Mouse (Mus musculus): ENCODE data around the gene Gpatch2l. TPM values are rescaled to one million over a fixed set of nuclear protein-coding genes. Genes with fewer than 3 reads are reported as not detected.
A peak's percentile ranks its signal among the peaks of the same experiment; 100 is the strongest.

Gene Gpatch2l
- 16.7 and 19.2 TPM in 2 replicates for polyA plus RNA-seq (2014; fragmentation: Nextera tagmentation; extraction: Ambion mirVana)

- Histone ChIP-seq H3K36me3 (ENCODE audit: control insufficient read depth, insufficient read depth, low read length) (no peaks in the 10 kb centered on the region), H3K4me3 (ENCODE audit: low read depth, low read length) (peak within 1 kb of the TSS; percentile 85), H3K4me1 (ENCODE audit: control insufficient read depth, insufficient read depth, low read length) (peaks cover 9% of the 10 kb centered on the region), H3K9me3 (ENCODE audit: control insufficient read depth, low read length) (no peaks in the 10 kb centered on the region), H3K4me2 (peak within 1 kb of the TSS; percentile 93), H3K27me3 (ENCODE audit: control insufficient read depth, insufficient read depth, low read length) (no peaks in the 10 kb centered on the region), H3K9ac (ENCODE audit: low read length) (peak within 1 kb of the TSS; percentile 84), H3K27ac (ENCODE audit: low read depth, low read length) (peak within 1 kb of the TSS; percentile 51)
- peak; percentile 99 for ATAC-seq (ENCODE audit: low FRiP score)
- peak; percentile 99 for DNase-seq (ENCODE audit: low spot score, missing footprints)
- WGBS = 1% methylated on average over 58 of the region's 58 CpGs
These were observed at the start of gene Gpatch2l for GRCm38 (mm10) chr12:86241604-86242536. Gene Gpatch2l (plus strand): TSS chr12:86241858.

DNA sequence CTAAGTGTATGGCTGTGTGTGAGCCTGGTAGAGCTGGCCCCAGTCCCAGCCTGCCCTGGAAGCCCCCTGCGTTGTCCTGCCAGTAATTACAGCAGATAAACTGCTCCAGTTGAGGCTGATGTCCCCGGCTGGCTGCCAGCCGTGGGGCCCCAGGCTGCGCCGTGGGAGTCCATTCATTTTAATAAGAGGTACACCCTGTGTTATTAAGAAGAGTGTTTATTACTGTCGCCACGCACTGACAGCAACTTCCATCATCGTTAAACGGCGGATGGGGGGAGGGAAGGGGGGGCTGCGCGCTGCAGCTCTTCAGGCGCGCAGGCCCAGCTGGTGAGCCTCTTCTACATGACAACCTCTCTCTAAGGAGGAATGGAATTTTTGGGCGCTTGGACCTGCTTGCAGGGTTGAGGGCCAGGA, 49.6 kb upstream of the Gpatch2l start:
- H3K9ac ChIP-seq (ENCODE audit: low read length) = no peak overlapping the region
- no peak overlapping the region for H3K4me3 ChIP-seq (ENCODE audit: low read depth, low read length)
- H3K4me2 ChIP-seq = no peak overlapping the region
- no peaks in the 10 kb centered on the region for H3K27me3 ChIP-seq (ENCODE audit: control insufficient read depth, insufficient read depth, low read length)
- ATAC-seq (ENCODE audit: low FRiP score) = no peak
- H3K27ac ChIP-seq (ENCODE audit: low read depth, low read length) = no peak overlapping the region
- WGBS = 80% methylated on average over 15 of the region's 15 CpGs
- DNase-seq (ENCODE audit: low spot score, missing footprints) = no peak
- no peaks in the 10 kb centered on the region for H3K9me3 ChIP-seq (ENCODE audit: control insufficient read depth, low read length)
- H3K4me1 ChIP-seq (ENCODE audit: control insufficient read depth, insufficient read depth, low read length) = peaks cover 3% of the 10 kb centered on the region; the same call in 1 of the 2 replicates
- H3K36me3 ChIP-seq (ENCODE audit: control insufficient read depth, insufficient read depth, low read length) = no peaks in the 10 kb centered on the region

DNA sequence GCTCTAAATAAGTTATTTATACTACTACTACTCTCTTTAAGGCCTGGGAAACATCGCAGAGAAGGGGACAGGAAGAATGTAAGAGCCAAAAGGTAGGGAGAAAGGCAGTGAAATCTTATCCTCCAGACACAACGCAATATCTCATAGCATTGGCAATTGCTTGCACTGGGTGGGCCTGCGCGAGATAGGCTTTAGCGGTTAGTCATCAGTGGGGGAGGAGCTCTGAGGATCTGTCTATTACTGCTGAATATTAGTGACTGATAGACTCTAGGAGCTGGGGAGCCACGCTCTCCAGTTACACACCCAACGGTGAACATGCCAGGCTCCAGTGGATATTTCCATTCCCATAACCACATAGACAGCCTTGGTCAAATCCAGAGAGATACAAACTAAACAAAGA, 44.7 kb upstream of the Gpatch2l start:
- DNase-seq (ENCODE audit: low spot score, missing footprints) (no peak), ATAC-seq (ENCODE audit: low FRiP score) (no peak)
- H3K4me2 ChIP-seq = no peak overlapping the region
- no peak overlapping the region for H3K27ac ChIP-seq (ENCODE audit: low read depth, low read length)
- no peaks in the 10 kb centered on the region for H3K4me1 ChIP-seq (ENCODE audit: control insufficient read depth, insufficient read depth, low read length)
- no peaks in the 10 kb centered on the region for H3K27me3 ChIP-seq (ENCODE audit: control insufficient read depth, insufficient read depth, low read length)
- H3K36me3 ChIP-seq (ENCODE audit: control insufficient read depth, insufficient read depth, low read length) = no peaks in the 10 kb centered on the region
- no peak overlapping the region for H3K9ac ChIP-seq (ENCODE audit: low read length)
- no peak overlapping the region for H3K4me3 ChIP-seq (ENCODE audit: low read depth, low read length)
- no peaks in the 10 kb centered on the region for H3K9me3 ChIP-seq (ENCODE audit: control insufficient read depth, low read length)
- WGBS = 91% methylated on average over 7 of the region's 7 CpGs

DNA sequence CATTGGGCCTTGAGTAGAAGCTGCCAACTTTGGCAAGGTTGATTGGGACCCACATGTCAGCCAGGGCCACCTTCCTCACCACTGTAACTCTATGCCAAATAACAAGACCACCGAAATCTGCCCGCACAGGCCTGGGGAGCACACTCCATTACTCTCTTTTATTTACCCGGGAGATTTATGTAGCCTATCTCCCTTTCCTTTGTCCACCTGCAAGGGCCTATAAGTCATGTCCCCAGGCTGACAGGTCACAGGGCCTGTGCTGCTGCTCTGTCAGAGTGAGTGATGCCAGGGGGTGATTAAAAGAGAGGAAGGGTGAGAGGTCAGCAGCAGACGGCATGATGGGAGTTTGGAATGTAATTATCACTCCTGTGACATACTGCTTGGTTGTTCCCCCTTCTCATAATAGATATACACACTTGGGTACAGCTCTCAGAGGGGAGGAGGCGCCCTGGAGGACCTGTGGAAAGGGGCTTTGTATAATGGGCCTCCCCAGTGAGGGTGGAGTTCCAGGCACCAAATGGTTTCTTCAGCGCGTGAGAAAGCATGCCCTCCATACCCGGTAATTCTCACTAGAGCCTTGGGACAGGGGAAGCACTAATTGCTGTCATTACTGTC, 38.1 kb upstream of the Gpatch2l start:
- Histone ChIP-seq H3K36me3 (ENCODE audit: control insufficient read depth, insufficient read depth, low read length) (no peaks in the 10 kb centered on the region), H3K4me3 (ENCODE audit: low read depth, low read length) (no peak overlapping the region), H3K4me2 (no peak overlapping the region), H3K9ac (ENCODE audit: low read length) (no peak overlapping the region), H3K4me1 (ENCODE audit: control insufficient read depth, insufficient read depth, low read length) (no peaks in the 10 kb centered on the region), H3K27ac (ENCODE audit: low read depth, low read length) (no peak overlapping the region), H3K9me3 (ENCODE audit: control insufficient read depth, low read length) (no peaks in the 10 kb centered on the region), H3K27me3 (ENCODE audit: control insufficient read depth, insufficient read depth, low read length) (no peaks in the 10 kb centered on the region)
- WGBS = 83% methylated on average over 8 of the region's 8 CpGs
- ATAC-seq (ENCODE audit: low FRiP score) (no peak), DNase-seq (ENCODE audit: low spot score, missing footprints) (no peak)

- peaks cover 40% of the 10 kb centered on the region for H3K27me3 ChIP-seq (ENCODE audit: control insufficient read depth, insufficient read depth, low read length)
- peak overlapping the region; percentile 27; the same call in 1 of the 2 replicates for H3K9ac ChIP-seq (ENCODE audit: low read length)
- no peaks in the 10 kb centered on the region for H3K9me3 ChIP-seq (ENCODE audit: control insufficient read depth, low read length)
- peak overlapping the region; percentile 43 for H3K4me2 ChIP-seq
- H3K36me3 ChIP-seq (ENCODE audit: control insufficient read depth, insufficient read depth, low read length) = no peaks in the 10 kb centered on the region
- DNase-seq (ENCODE audit: low spot score, missing footprints) (peak; percentile 85), ATAC-seq (ENCODE audit: low FRiP score) (peak; percentile 53; the same call in 1 of the 2 replicates)
- under 1% methylated on average over 19 of the region's 19 CpGs for WGBS
- no peak overlapping the region for H3K27ac ChIP-seq (ENCODE audit: low read depth, low read length)
- peak overlapping the region; percentile 9; the same call in 1 of the 2 replicates for H3K4me3 ChIP-seq (ENCODE audit: low read depth, low read length)
- H3K4me1 ChIP-seq (ENCODE audit: control insufficient read depth, insufficient read depth, low read length) = peaks cover 13% of the 10 kb centered on the region
These were observed 30.5 kb upstream of the Gpatch2l start for GRCm38 (mm10) chr12:86211099-86211520.

- H3K9me3 ChIP-seq (ENCODE audit: control insufficient read depth, low read length) = no peaks in the 10 kb centered on the region
- H3K9ac ChIP-seq (ENCODE audit: low read length) = no peak overlapping the region
- H3K4me2 ChIP-seq = no peak overlapping the region
- DNase-seq (ENCODE audit: low spot score, missing footprints) (peak; percentile 94), ATAC-seq (ENCODE audit: low FRiP score) (no peak)
- peaks cover 22% of the 10 kb centered on the region for H3K4me1 ChIP-seq (ENCODE audit: control insufficient read depth, insufficient read depth, low read length)
- H3K4me3 ChIP-seq (ENCODE audit: low read depth, low read length) = no peak overlapping the region
- peaks cover 40% of the 10 kb centered on the region for H3K27me3 ChIP-seq (ENCODE audit: control insufficient read depth, insufficient read depth, low read length)
- no peak overlapping the region for H3K27ac ChIP-seq (ENCODE audit: low read depth, low read length)
- no peaks in the 10 kb centered on the region for H3K36me3 ChIP-seq (ENCODE audit: control insufficient read depth, insufficient read depth, low read length)
- 32% methylated on average over 15 of the region's 15 CpGs for WGBS
These were observed 28.8 kb upstream of the Gpatch2l start for GRCm38 (mm10) chr12:86212693-86213470.

GRCm38 (mm10) chr12:86214201-86214600, 27.5 kb upstream of the Gpatch2l start:
- H3K4me2 ChIP-seq = peak overlapping the region; percentile 30; the same call in 1 of the 2 replicates
- DNase-seq (ENCODE audit: low spot score, missing footprints) = peak; percentile 84
- H3K9me3 ChIP-seq (ENCODE audit: control insufficient read depth, low read length) = no peaks in the 10 kb centered on the region
- H3K27me3 ChIP-seq (ENCODE audit: control insufficient read depth, insufficient read depth, low read length) = peaks cover 40% of the 10 kb centered on the region
- ATAC-seq (ENCODE audit: low FRiP score) = no peak
- 6% methylated on average over 24 of the region's 24 CpGs for WGBS
- no peak overlapping the region for H3K4me3 ChIP-seq (ENCODE audit: low read depth, low read length)
- H3K9ac ChIP-seq (ENCODE audit: low read length) = no peak overlapping the region
- H3K27ac ChIP-seq (ENCODE audit: low read depth, low read length) = no peak overlapping the region
- H3K36me3 ChIP-seq (ENCODE audit: control insufficient read depth, insufficient read depth, low read length) = no peaks in the 10 kb centered on the region
- peaks cover 22% of the 10 kb centered on the region for H3K4me1 ChIP-seq (ENCODE audit: control insufficient read depth, insufficient read depth, low read length)

GRCm38 (mm10) chr12:86216687-86217421, 24.8 kb upstream of the Gpatch2l start:
- Histone ChIP-seq H3K9ac (ENCODE audit: low read length) (peak overlapping the region; percentile 56), H3K4me3 (ENCODE audit: low read depth, low read length) (peak overlapping the region; percentile 13), H3K9me3 (ENCODE audit: control insufficient read depth, low read length) (no peaks in the 10 kb centered on the region), H3K4me1 (ENCODE audit: control insufficient read depth, insufficient read depth, low read length) (peaks cover 26% of the 10 kb centered on the region), H3K27me3 (ENCODE audit: control insufficient read depth, insufficient read depth, low read length) (peaks cover 32% of the 10 kb centered on the region), H3K36me3 (ENCODE audit: control insufficient read depth, insufficient read depth, low read length) (no peaks in the 10 kb centered on the region), H3K27ac (ENCODE audit: low read depth, low read length) (peak overlapping the region; percentile 40; the same call in 1 of the 2 replicates), H3K4me2 (peak overlapping the region; percentile 60)
- DNase-seq (ENCODE audit: low spot score, missing footprints) (peak; percentile 93), ATAC-seq (ENCODE audit: low FRiP score) (peak; percentile 68)
- under 1% methylated on average over 22 of the region's 22 CpGs for WGBS

Measured in midbrain, embryonic 11.5 days (tissue).